Mouse (Mus musculus) gastrocnemius, postnatal 4 days (tissue): ENCODE data around the gene Neo1. TPM values are rescaled to one million over a fixed set of nuclear protein-coding genes. Genes with fewer than 3 reads are reported as not detected.

ENCODE experiments used
- DNase-seq, 2 experiments: peaks; one replicate each; pipeline ENCODE4 v3.0.0; 2021 to 2022; ENCODE audit warnings: low spot score in 2 of 2, mixed read lengths in 2 of 2
- total RNA-seq, 2 experiments: library from RNA; stranded (reverse); gene quantifications; 2 replicates each; pipeline ENCODE4 v1.2.3; 2021

The Neo1 gene
- total RNA-seq, 2 experiments from 2014 or later: 77.5 to 85.0 TPM

GRCm38 (mm10) chr9:58873541-58874324, 162.5 kb downstream of the Neo1 start:
- DNase-seq: no peak

DNA sequence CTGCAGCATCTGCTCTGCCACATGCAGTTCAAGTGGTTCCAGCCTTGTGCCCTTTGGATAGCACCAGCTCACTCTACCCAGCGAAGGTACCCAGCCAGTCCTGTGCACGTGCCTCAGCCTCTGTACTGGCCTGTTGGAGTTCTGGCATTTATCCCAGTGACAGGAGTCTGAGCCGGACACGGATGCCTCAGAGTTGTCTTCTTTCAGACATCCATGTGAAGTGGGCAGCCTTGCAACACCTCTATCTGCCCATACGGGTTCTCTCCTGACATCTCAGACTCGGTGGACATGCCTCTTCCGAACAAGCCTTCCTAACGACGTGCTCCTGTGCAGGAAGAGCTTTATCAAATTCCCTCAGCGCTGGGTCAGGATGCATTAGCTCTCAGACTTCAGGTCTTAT, 165.1 kb downstream of the Neo1 start:
- no peak for DNase-seq

DNA sequence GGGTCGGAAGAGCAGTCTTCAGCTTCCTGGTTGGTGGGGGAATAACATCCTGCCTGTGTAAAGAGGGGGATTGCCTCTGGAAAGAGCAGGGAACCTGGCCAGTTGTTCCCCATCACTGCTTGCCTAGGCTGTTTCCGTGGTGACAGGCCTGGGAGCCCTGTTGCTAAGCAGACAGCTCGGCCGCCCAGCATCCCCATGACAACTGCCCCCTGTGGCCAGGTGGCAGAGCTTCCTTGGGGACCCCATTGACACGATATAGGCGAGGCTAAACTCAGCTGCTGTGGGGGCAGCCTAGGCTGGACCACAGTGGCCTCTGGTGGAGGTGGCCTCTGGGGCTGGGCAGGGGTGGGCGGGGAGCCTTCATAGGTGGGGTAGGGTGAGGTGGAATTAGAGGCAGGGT, 172.4 kb downstream of the Neo1 start:
- DNase-seq: no peak

GRCm38 (mm10) chr9:58859080-58859635, 177.1 kb downstream of the Neo1 start:
- DNase-seq: no peak

DNA sequence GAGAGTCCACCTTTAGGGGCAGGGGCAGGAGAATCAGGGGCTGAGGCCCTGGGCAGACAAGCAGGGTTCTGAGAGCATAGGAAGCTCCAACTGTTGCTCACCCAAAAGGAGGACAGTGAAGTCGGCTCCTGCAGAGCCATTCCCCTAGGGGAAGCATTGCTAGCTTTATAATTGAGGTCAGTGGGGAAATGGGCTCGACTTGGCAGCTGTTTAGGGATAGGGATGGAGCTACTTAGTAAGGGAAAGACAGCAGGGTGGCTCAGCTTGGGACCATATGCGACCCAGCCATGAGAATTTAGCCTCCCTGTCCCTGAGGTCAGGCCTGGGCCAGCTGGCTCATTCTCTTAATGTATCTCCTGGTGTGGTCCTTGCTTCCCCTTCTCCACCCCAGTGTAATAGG, 181.3 kb downstream of the Neo1 start:
- DNase-seq: no peak

- DNase-seq: no peak
Measured at GRCm38 (mm10) chr9:58849576-58850315, 186.5 kb downstream of the Neo1 start.

DNA sequence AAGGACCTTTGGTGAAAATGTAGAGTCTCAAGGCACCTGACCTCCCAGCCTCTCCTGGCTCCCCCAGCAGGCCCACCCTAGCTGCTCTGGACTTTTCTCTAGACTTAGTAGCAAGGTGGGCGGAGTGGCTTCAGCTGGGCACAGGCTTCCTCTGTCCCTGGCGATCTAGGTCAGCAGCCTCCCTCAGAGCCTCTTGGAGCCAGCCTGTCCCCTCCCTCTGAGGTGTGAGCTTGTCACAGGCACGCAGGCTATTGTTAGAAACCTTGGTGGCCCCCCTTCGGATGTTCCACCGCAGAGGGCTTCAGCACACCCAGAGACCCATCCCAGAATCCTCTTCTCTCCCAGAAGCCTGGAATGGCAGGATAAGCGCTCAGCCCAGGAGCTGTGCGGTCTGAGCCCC, 188.6 kb downstream of the Neo1 start:
- no peak for DNase-seq

GRCm38 (mm10) chr9:58847008-58847407, 189.2 kb downstream of the Neo1 start:
- DNase-seq: no peak

DNA sequence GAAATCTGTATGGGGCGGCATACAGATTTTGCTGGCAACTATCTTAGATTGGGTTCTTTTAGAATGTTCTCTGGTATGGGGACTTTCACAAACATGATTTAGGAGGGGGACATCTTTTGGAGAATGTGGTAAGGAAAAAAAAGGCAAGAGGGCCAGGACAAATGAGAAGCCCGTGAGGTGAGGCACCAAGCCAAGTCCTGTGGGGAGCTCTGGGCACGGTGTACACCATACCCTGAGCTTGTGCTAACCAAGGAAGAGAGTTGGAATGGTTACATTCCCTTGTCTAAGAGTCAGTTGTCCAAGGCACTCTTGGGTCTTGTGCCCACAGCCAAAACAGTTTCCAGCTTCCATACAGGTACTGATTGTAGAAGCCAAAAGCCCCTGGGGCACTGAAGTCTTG, 191.6 kb downstream of the Neo1 start:
- DNase-seq: no peak

- DNase-seq: peak; percentile 42 to 53
Measured at GRCm38 (mm10) chr9:58841655-58842054, 194.6 kb downstream of the Neo1 start.

GRCm38 (mm10) chr9:58838504-58838903, 197.7 kb downstream of the Neo1 start:
- no peak for DNase-seq

- DNase-seq: no peak
Measured at GRCm38 (mm10) chr9:58837174-58837573, 199.1 kb downstream of the Neo1 start.

- no peak for DNase-seq
Measured at GRCm38 (mm10) chr9:58832939-58833338, 203.3 kb downstream of the Neo1 start.

DNA sequence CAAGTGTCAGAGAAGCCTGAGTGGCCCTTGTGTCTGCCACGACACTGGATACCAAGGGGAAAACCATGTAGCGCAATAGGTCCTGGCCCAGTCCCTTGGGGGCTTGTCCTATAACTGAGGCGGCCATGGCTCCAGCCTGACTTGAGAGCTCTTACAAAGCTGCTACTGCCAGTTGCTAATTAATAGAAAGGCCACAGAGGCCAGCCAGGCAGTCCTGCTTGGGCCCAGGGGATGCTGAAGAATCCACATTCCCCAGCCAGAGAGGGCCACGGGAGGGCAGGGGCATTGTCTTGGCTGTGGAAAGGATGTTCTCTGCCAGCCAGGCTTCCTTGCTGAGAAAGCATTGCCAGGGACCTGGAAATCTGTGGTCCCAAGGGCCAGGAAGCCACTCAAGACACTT, 206.6 kb downstream of the Neo1 start:
- DNase-seq: no peak

Other genes with a start within 250 kb of the Neo1 start
- gene Hcn4, start 213.0 kb downstream of the Neo1 start, total RNA-seq: under 1 TPM; 0.17 to 0.23 TPM